Mouse (Mus musculus): ENCODE data around the gene Zfp747.
"Not testable (repeated sequence)": the region's sequence is repeated elsewhere in the genome, so short reads cannot be mapped to it uniquely, and the experiment has no call there.

The Zfp747 gene

GRCm38 (mm10) chr7:127375271-127376245 lies at the start of gene Zfp747:
TSS of gene Zfp747 (minus strand) at chr7:127376050.
- DNase-seq (ENCODE audit: low spot score in 2 of 2), result peak; percentile 84 to 85

GRCm38 (mm10) chr7:127425291-127425690 lies 49.4 kb upstream of the Zfp747 start:
- DNase-seq (ENCODE audit: low spot score in 2 of 2), result no peak

- peak in 1 of 2 experiments; percentile 29 for DNase-seq (ENCODE audit: low spot score in 2 of 2)
These were observed 46.4 kb upstream of the Zfp747 start for GRCm38 (mm10) chr7:127422247-127422646.

GRCm38 (mm10) chr7:127421388-127422191 lies 45.7 kb upstream of the Zfp747 start, which contains the start of gene Zfp688:
TSS of gene Zfp688 (minus strand) at chr7:127422068.
- peak; percentile 83 to 90 for DNase-seq (ENCODE audit: low spot score in 2 of 2)

GRCm38 (mm10) chr7:127411418-127411817 lies 35.6 kb upstream of the Zfp747 start:
- no peak for DNase-seq (ENCODE audit: low spot score in 2 of 2)

GRCm38 (mm10) chr7:127406002-127406987 lies 30.4 kb upstream of the Zfp747 start, which contains the start of gene Zfp764:
TSS of gene Zfp764 (minus strand) at chr7:127406822.
- DNase-seq (ENCODE audit: low spot score in 2 of 2), result peak; percentile 66 to 79

- not testable (repeated sequence) for DNase-seq (ENCODE audit: low spot score in 2 of 2)
These were observed 28.3 kb upstream of the Zfp747 start for GRCm38 (mm10) chr7:127404101-127404500.

- no peak for DNase-seq (ENCODE audit: low spot score in 2 of 2)
These were observed 27.1 kb upstream of the Zfp747 start for GRCm38 (mm10) chr7:127402980-127403379.

GRCm38 (mm10) chr7:127400355-127400754 lies 24.5 kb upstream of the Zfp747 start:
- DNase-seq (ENCODE audit: low spot score in 2 of 2), result no peak

- DNase-seq (ENCODE audit: low spot score in 2 of 2), result no peak
These were observed 18.1 kb upstream of the Zfp747 start for GRCm38 (mm10) chr7:127393944-127394333.

GRCm38 (mm10) chr7:127393157-127393943 lies 17.5 kb upstream of the Zfp747 start, which contains the start of gene E430018J23Rik:
TSS of gene E430018J23Rik (minus strand) at chr7:127393629.
- peak; percentile 91 to 95 for DNase-seq (ENCODE audit: low spot score in 2 of 2)

- DNase-seq (ENCODE audit: low spot score in 2 of 2), result no peak
These were observed 16.5 kb upstream of the Zfp747 start for GRCm38 (mm10) chr7:127392251-127392824.

- DNase-seq (ENCODE audit: low spot score in 2 of 2), result no peak
These were observed 15.7 kb upstream of the Zfp747 start for GRCm38 (mm10) chr7:127391538-127391937.

- DNase-seq (ENCODE audit: low spot score in 2 of 2), result no peak
These were observed 14.5 kb upstream of the Zfp747 start for GRCm38 (mm10) chr7:127390306-127390705.

GRCm38 (mm10) chr7:127388201-127388600 lies 12.4 kb upstream of the Zfp747 start:
- not testable (repeated sequence) for DNase-seq (ENCODE audit: low spot score in 2 of 2)

- DNase-seq (ENCODE audit: low spot score in 2 of 2), result peak; percentile 79 to 83
These were observed 11.0 kb upstream of the Zfp747 start, which contains the start of gene 9130019O22Rik for GRCm38 (mm10) chr7:127386641-127387392. TSS of gene 9130019O22Rik (minus strand) at chr7:127387166.

GRCm38 (mm10) chr7:127385560-127385959 lies 9.7 kb upstream of the Zfp747 start:
- DNase-seq (ENCODE audit: low spot score in 2 of 2), result not testable (repeated sequence)

- no peak for DNase-seq (ENCODE audit: low spot score in 2 of 2)
These were observed 2.6 kb upstream of the Zfp747 start for GRCm38 (mm10) chr7:127378310-127378921.
